Mouse (Mus musculus) hindbrain, embryonic 14.5 days (tissue): ENCODE results near the gene Knstrn. TPM values are rescaled to one million over a fixed set of nuclear protein-coding genes. Genes with fewer than 3 reads are reported as not detected.

ENCODE experiments used
- ATAC-seq: fragments of 200-750 bp; cut with Nextera tagmentation; 2 replicates; pipeline ENCODE4 v1.8.0; 2017; ENCODE audit warnings: moderate number of reproducible peaks, mild to moderate bottlenecking, moderate TSS enrichment, moderate library complexity; ENCODE audit not compliant: low FRiP score
- DNase-seq: peaks from one replicate; pipeline ENCODE4 v3.0.0-alpha.2; 2015; ENCODE audit warnings: low spot score
- H3K27ac ChIP-seq: fragments of 300-500 bp; sonication (generic); 2 replicates; pipeline ENCODE4 v1.5.1; 2014; ENCODE audit warnings: mild to moderate bottlenecking, moderate library complexity
- H3K27me3 ChIP-seq: fragments of 300-500 bp; sonication (generic); 2 replicates; pipeline ENCODE4 v1.6.1; 2014; ENCODE audit warnings: mild to moderate bottlenecking, low read length, mixed read lengths; ENCODE audit not compliant: control insufficient read depth, insufficient read depth
- H3K36me3 ChIP-seq: fragments of 300-500 bp; sonication (generic); replicated peaks from 2 replicates; pipeline ENCODE4 v1.6.1; 2014; ENCODE audit not compliant: control insufficient read depth, insufficient read depth
- H3K4me1 ChIP-seq: fragments of 300-500 bp; sonication (generic); replicated peaks from 2 replicates; pipeline ENCODE4 v1.6.1; 2014; ENCODE audit warnings: antibody characterized with exemption, low read length, mixed read lengths; ENCODE audit not compliant: control insufficient read depth, insufficient read depth
- H3K4me2 ChIP-seq: fragments of 300-500 bp; sonication (generic); replicated peaks from 2 replicates; pipeline ENCODE4 v1.6.1; 2014; ENCODE audit warnings: mild to moderate bottlenecking, moderate library complexity
- H3K4me3 ChIP-seq: fragments of 300-500 bp; sonication (generic); replicated peaks from 2 replicates; pipeline ENCODE4 v1.5.1; 2014; ENCODE audit warnings: mild to moderate bottlenecking, low read length
- H3K9ac ChIP-seq: fragments of 300-500 bp; sonication (generic); 2 replicates; pipeline ENCODE4 v1.6.1; 2014
- H3K9me3 ChIP-seq: fragments of 300-500 bp; sonication (generic); 2 replicates; pipeline ENCODE4 v1.6.1; 2016; ENCODE audit warnings: low read length; ENCODE audit not compliant: control insufficient read depth
- WGBS: fragments of 180-500 bp; shearing (Covaris S2); extraction: QIAGEN DNeasy Blood & Tissue Kit; methylation state at CpG from one replicate; pipeline ENCODE4 v1.1.7; 2014; 5-methylcytosine and 5-hydroxymethylcytosine counted together
- polyA plus RNA-seq: library from polyadenylated mRNA; unstranded; fragments of >200 nt; fragmentation: Nextera tagmentation; extraction: Ambion mirVana; gene quantifications from 2 replicates; pipeline ENCODE4 v1.2.1, GENCODE M21; 2014

Knstrn gene
- polyA plus RNA-seq, 1 experiment from 2014 or later, result 16.1 TPM

GRCm38 (mm10) chr2:118901175-118902031, 87.6 kb downstream of the Knstrn start:
- peaks cover 58% of the 10 kb centered on the region for H3K4me1 ChIP-seq
- H3K36me3 ChIP-seq, result no peaks in the 10 kb centered on the region
- H3K9me3 ChIP-seq, result no peaks in the 10 kb centered on the region
- peaks cover 44% of the 10 kb centered on the region for H3K27me3 ChIP-seq
- H3K9ac ChIP-seq, result peak overlapping the region; percentile 86
- DNase-seq (peak; percentile 94), ATAC-seq (peak; percentile 93)
- H3K4me3 ChIP-seq, result peak overlapping the region; percentile 90
- peak overlapping the region; percentile 96 for H3K4me2 ChIP-seq
- peak overlapping the region; percentile 89 for H3K27ac ChIP-seq
- WGBS, result 1% methylated on average over 80 of the region's 120 CpGs

GRCm38 (mm10) chr2:118902051-118903025, 88.5 kb downstream of the Knstrn start:
- peaks cover 34% of the 10 kb centered on the region for H3K27me3 ChIP-seq
- H3K4me3 ChIP-seq, result peak overlapping the region; percentile 90
- H3K9ac ChIP-seq, result peak overlapping the region; percentile 86
- DNase-seq, result no peak
- under 1% methylated on average over 86 of the region's 106 CpGs for WGBS
- no peaks in the 10 kb centered on the region for H3K36me3 ChIP-seq
- H3K4me1 ChIP-seq, result peaks cover 49% of the 10 kb centered on the region
- no peaks in the 10 kb centered on the region for H3K9me3 ChIP-seq
- H3K4me2 ChIP-seq, result peak overlapping the region; percentile 96
- ATAC-seq, result peak; percentile 16; the same call in 1 of the 2 replicates
- H3K27ac ChIP-seq, result peak overlapping the region; percentile 89

GRCm38 (mm10) chr2:118903333-118903741, 89.5 kb downstream of the Knstrn start:
- Histone ChIP-seq H3K4me1 (peaks cover 41% of the 10 kb centered on the region), H3K27ac (no peak overlapping the region), H3K9me3 (no peaks in the 10 kb centered on the region), H3K36me3 (no peaks in the 10 kb centered on the region), H3K4me2 (peak overlapping the region; percentile 96), H3K9ac (peak overlapping the region; percentile 86), H3K27me3 (peaks cover 24% of the 10 kb centered on the region), H3K4me3 (peak overlapping the region; percentile 90)
- no peak for DNase-seq
- WGBS, result 10% methylated on average over 10 of the region's 10 CpGs
- ATAC-seq, result no peak

Other genes starting within 250 kb of the Knstrn start
- 11.8 and 15.6 TPM in 2 replicates for gene Bub1b, start 215.8 kb upstream of the Knstrn start, polyA plus RNA-seq
- gene Pak6, start 150.7 kb upstream of the Knstrn start, polyA plus RNA-seq, result 39.9 and 41.7 TPM in 2 replicates
- gene Ankrd63, start 110.0 kb upstream of the Knstrn start, polyA plus RNA-seq, result not detected in 2 replicates
- gene Plcb2, start 85.6 kb upstream of the Knstrn start, polyA plus RNA-seq, result 0.54 and 0.69 TPM in 2 replicates
- gene Inafm2, start 68.2 kb upstream of the Knstrn start, polyA plus RNA-seq, result 29.5 and 30.6 TPM in 2 replicates
- 0.48 and 0.87 TPM in 2 replicates for gene Ccdc9b, start 51.3 kb upstream of the Knstrn start, polyA plus RNA-seq
- gene Phgr1, start 41.2 kb upstream of the Knstrn start, polyA plus RNA-seq, result not detected in 2 replicates
- 65.8 and 79.2 TPM in 2 replicates for gene Disp2, start 34.3 kb upstream of the Knstrn start, polyA plus RNA-seq
- 36.4 and 38.1 TPM in 2 replicates for gene Ivd, start 48.0 kb downstream of the Knstrn start, polyA plus RNA-seq
- gene Bahd1, start 86.4 kb downstream of the Knstrn start, polyA plus RNA-seq, result 2.0 and 2.7 TPM in 2 replicates
- gene Chst14, start 112.5 kb downstream of the Knstrn start, polyA plus RNA-seq, result 7.7 and 8.7 TPM in 2 replicates
- 36.0 and 36.5 TPM in 2 replicates for gene Ccdc32, start 215.4 kb downstream of the Knstrn start, polyA plus RNA-seq
- 3.6 and 3.9 TPM in 2 replicates for gene Rpusd2, start 220.8 kb downstream of the Knstrn start, polyA plus RNA-seq
- gene Knl1, start 233.1 kb downstream of the Knstrn start, polyA plus RNA-seq, result 6.6 and 8.3 TPM in 2 replicates